8 mouse cellular contexts compared by ENCODE assay signal in genomic region chr12:69538362-69538950, GRCm38 (mm10). TPM values are rescaled to one million over a fixed set of nuclear protein-coding genes. Genes with fewer than 3 reads are reported as not detected.
DNase-seq lines count a peak whose midpoint lies in the region; ATAC-seq and TF ChIP-seq lines count a peak whose summit lies in the region.

No protein-coding gene starts in this region.

- H3K27me3 ChIP-seq in neural tube, embryonic 12.5 days (replicated peaks): no peaks in the 10 kb centered on the region
- 0 out of 2 replicates have a peak, but pooled peaks cover 5% of the 10 kb centered on the region for H3K27me3 ChIP-seq in forebrain, embryonic 13.5 days
- H3K27me3 ChIP-seq in intestine, postnatal 0 days (replicated peaks; ENCODE audit: control insufficient read depth, insufficient read depth, low read length): no peaks in the 10 kb centered on the region
- H3K27me3 ChIP-seq in neural tube, embryonic 13.5 days: no peaks in the 10 kb centered on the region

- no peak overlapping the region for H3K4me2 ChIP-seq in neural tube, embryonic 12.5 days (replicated peaks)
- H3K4me2 ChIP-seq in forebrain, embryonic 13.5 days: no peak overlapping the region
- H3K4me2 ChIP-seq in intestine, postnatal 0 days (replicated peaks; ENCODE audit: low read depth): peak overlapping the region; percentile 61
- H3K4me2 ChIP-seq in neural tube, embryonic 13.5 days: no peak overlapping the region

- H3K9me3 ChIP-seq in neural tube, embryonic 12.5 days: no peaks in the 10 kb centered on the region
- H3K9me3 ChIP-seq in forebrain, embryonic 13.5 days (replicated peaks): no peaks in the 10 kb centered on the region
- H3K9me3 ChIP-seq in intestine, postnatal 0 days (ENCODE audit: control insufficient read depth): no peaks in the 10 kb centered on the region
- H3K9me3 ChIP-seq in neural tube, embryonic 13.5 days: no peaks in the 10 kb centered on the region

- H3K4me3 ChIP-seq in neural tube, embryonic 12.5 days: no peak overlapping the region
- H3K4me3 ChIP-seq in forebrain, embryonic 13.5 days: no peak overlapping the region
- peak overlapping the region; percentile 20 for H3K4me3 ChIP-seq in intestine, postnatal 0 days (ENCODE audit: low read depth, low read length)
- no peak overlapping the region for H3K4me3 ChIP-seq in neural tube, embryonic 13.5 days

- H3K9ac ChIP-seq in neural tube, embryonic 12.5 days: no peak overlapping the region
- H3K9ac ChIP-seq in forebrain, embryonic 13.5 days: no peak overlapping the region
- peak overlapping the region; percentile 41; the same call in 1 of the 2 replicates for H3K9ac ChIP-seq in intestine, postnatal 0 days (ENCODE audit: low read depth, low read length)
- no peak overlapping the region for H3K9ac ChIP-seq in neural tube, embryonic 13.5 days

- ATAC-seq in neural tube, embryonic 12.5 days (ENCODE audit: low FRiP score, low read depth): no peak
- ATAC-seq in forebrain, embryonic 13.5 days: no peak
- ATAC-seq in intestine, postnatal 0 days: no peak
- no peak for ATAC-seq in neural tube, embryonic 13.5 days (ENCODE audit: low read depth)

- H3K4me1 ChIP-seq in neural tube, embryonic 12.5 days: peaks cover 4% of the 10 kb centered on the region; the same call in 1 of the 2 replicates
- peaks cover 20% of the 10 kb centered on the region for H3K4me1 ChIP-seq in forebrain, embryonic 13.5 days
- H3K4me1 ChIP-seq in intestine, postnatal 0 days (replicated peaks; ENCODE audit: control insufficient read depth, insufficient read depth, low read length): peaks cover 9% of the 10 kb centered on the region; the same call in 1 of the 2 replicates
- H3K4me1 ChIP-seq in neural tube, embryonic 13.5 days (replicated peaks): peaks cover 29% of the 10 kb centered on the region

- no peaks in the 10 kb centered on the region for H3K36me3 ChIP-seq in neural tube, embryonic 12.5 days
- no peaks in the 10 kb centered on the region for H3K36me3 ChIP-seq in forebrain, embryonic 13.5 days (ENCODE audit: poor library complexity, severe bottlenecking)
- no peaks in the 10 kb centered on the region for H3K36me3 ChIP-seq in intestine, postnatal 0 days (ENCODE audit: control insufficient read depth, insufficient read depth)
- no peaks in the 10 kb centered on the region for H3K36me3 ChIP-seq in neural tube, embryonic 13.5 days

- DNase-seq in neural tube, embryonic 10.5 days (ENCODE audit: extremely low spot score, low spot score): no peak
- DNase-seq in cerebellum, postnatal 25 days: no peak
- DNase-seq in thymus, postnatal 14 days: no peak
- DNase-seq in ovary, postnatal 36 days (ENCODE audit: low spot score): no peak

- WGBS in neural tube, embryonic 12.5 days: 77% methylated on average over 4 of the region's 4 CpGs
- 78% methylated on average over 4 of the region's 4 CpGs for WGBS in forebrain, embryonic 13.5 days
- WGBS in intestine, postnatal 0 days: 48% methylated on average over 4 of the region's 4 CpGs
- 72% methylated on average over 4 of the region's 4 CpGs for WGBS in neural tube, embryonic 13.5 days

- H3K27ac ChIP-seq in neural tube, embryonic 12.5 days: 0 out of 2 replicates have a peak overlapping the region, but pooled peaks have one; percentile 1
- peak overlapping the region; percentile 52; the same call in 1 of the 2 replicates for H3K27ac ChIP-seq in forebrain, embryonic 13.5 days
- peak overlapping the region; percentile 58 for H3K27ac ChIP-seq in intestine, postnatal 0 days (ENCODE audit: low read depth, low read length)
- peak overlapping the region; percentile 63 for H3K27ac ChIP-seq in neural tube, embryonic 13.5 days (replicated peaks)

- TF ChIP-seq CTCF in intestine, postnatal 0 days (IDR thresholded peaks at IDR 0.05; ENCODE audit: low read depth): no peak

RNA-seq across cellular contexts. Expression of gene Vcpkmt, which starts 44.4 kb away (rescaled TPM):
- 19.9 and 22.7 TPM in 2 replicates for polyA plus RNA-seq in neural tube, embryonic 12.5 days (2016; fragmentation: Nextera tagmentation; extraction: Ambion mirVana)
- polyA plus RNA-seq in forebrain, embryonic 13.5 days (2015; fragmentation: Nextera tagmentation; extraction: Ambion mirVana): 26.0 and 26.9 TPM in 2 replicates
- polyA plus RNA-seq in intestine, postnatal 0 days (2015; fragmentation: Nextera tagmentation; extraction: Ambion mirVana): 17.5 and 19.4 TPM in 2 replicates
- 25.6 and 28.2 TPM in 2 replicates for polyA plus RNA-seq in neural tube, embryonic 13.5 days (2015; fragmentation: Nextera tagmentation; extraction: Ambion mirVana)

Comparison
In these comparisons a context has a peak if more than half of its experiments do, and no peak if none do; other contexts are left out.
1. H3K27ac ChIP-seq: peak in every context shown above with its lines; median percentile 63 in neural tube, embryonic 13.5 days; 58 in intestine, postnatal 0 days; 52 in forebrain, embryonic 13.5 days; 1 in neural tube, embryonic 12.5 days.